Mouse (Mus musculus): ENCODE results near the gene Gpd2.

DNA sequence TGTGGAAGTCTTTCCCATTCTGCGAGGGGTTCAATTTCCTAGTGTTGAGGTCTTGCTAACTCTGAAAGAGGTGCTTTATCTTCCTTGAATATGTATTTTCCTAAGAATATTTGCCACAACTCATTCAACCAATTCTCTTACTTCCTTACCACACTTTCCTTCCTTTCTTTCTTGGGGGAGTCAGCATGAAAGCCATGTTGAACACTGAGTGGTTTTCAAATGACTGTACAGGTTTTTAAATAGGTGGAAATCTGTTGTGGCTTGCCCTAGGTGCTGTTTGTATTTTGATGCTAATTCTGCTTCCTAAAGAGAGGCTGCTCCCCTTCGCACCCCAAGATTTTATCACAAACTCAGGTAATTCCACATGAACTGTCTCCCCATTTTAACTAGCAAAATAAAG lies 174.1 kb downstream of the Gpd2 start:
- TF ChIP-seq CTCF (conservative IDR thresholded peaks at IDR 0.05; ENCODE audit: low read length) (no peak), POU5F1 (IDR thresholded peaks at IDR 0.05; ENCODE audit: borderline replicate concordance, low read length) (no peak)

Data from E14TG2a.4 (cell line).